Mouse (Mus musculus): ENCODE measurements around the gene Cntn5.

Cntn5 gene

GRCm38 (mm10) chr9:9937444-9938436 lies 966.8 kb downstream of the Cntn5 start:
- DNase-seq (ENCODE audit: low spot score in 2 of 2) = no peak

- no peak for DNase-seq (ENCODE audit: low spot score in 2 of 2)
These were observed 984.0 kb downstream of the Cntn5 start for GRCm38 (mm10) chr9:9920580-9920979.

GRCm38 (mm10) chr9:9899070-9899469 lies 1005.5 kb downstream of the Cntn5 start:
- DNase-seq (ENCODE audit: low spot score in 2 of 2) = peak; percentile 68 to 70

- no peak for DNase-seq (ENCODE audit: low spot score in 2 of 2)
These were observed 1018.4 kb downstream of the Cntn5 start for GRCm38 (mm10) chr9:9886210-9886609.

GRCm38 (mm10) chr9:9882779-9883383 lies 1021.7 kb downstream of the Cntn5 start:
- DNase-seq (ENCODE audit: low spot score in 2 of 2) = no peak

GRCm38 (mm10) chr9:9872112-9873035 lies 1032.2 kb downstream of the Cntn5 start:
- DNase-seq (ENCODE audit: low spot score in 2 of 2) = peak; percentile 7 to 10

- DNase-seq (ENCODE audit: low spot score in 2 of 2) = no peak
These were observed 1043.9 kb downstream of the Cntn5 start for GRCm38 (mm10) chr9:9860631-9861030.

GRCm38 (mm10) chr9:9859323-9859722 lies 1045.3 kb downstream of the Cntn5 start:
- no peak for DNase-seq (ENCODE audit: low spot score in 2 of 2)

GRCm38 (mm10) chr9:9854791-9855190 lies 1049.8 kb downstream of the Cntn5 start:
- no peak for DNase-seq (ENCODE audit: low spot score in 2 of 2)

- no peak for DNase-seq (ENCODE audit: low spot score in 2 of 2)
These were observed 1074.3 kb downstream of the Cntn5 start for GRCm38 (mm10) chr9:9830231-9830630.

- DNase-seq (ENCODE audit: low spot score in 2 of 2) = no peak
These were observed 1084.6 kb downstream of the Cntn5 start for GRCm38 (mm10) chr9:9819963-9820362.

GRCm38 (mm10) chr9:9817477-9817876 lies 1087.1 kb downstream of the Cntn5 start:
- no peak for DNase-seq (ENCODE audit: low spot score in 2 of 2)

GRCm38 (mm10) chr9:9799546-9799945 lies 1105.0 kb downstream of the Cntn5 start:
- DNase-seq (ENCODE audit: low spot score in 2 of 2) = no peak

- no peak for DNase-seq (ENCODE audit: low spot score in 2 of 2)
These were observed 1120.9 kb downstream of the Cntn5 start for GRCm38 (mm10) chr9:9783680-9784079.

- no peak for DNase-seq (ENCODE audit: low spot score in 2 of 2)
These were observed 1123.3 kb downstream of the Cntn5 start for GRCm38 (mm10) chr9:9781157-9781884.

GRCm38 (mm10) chr9:9779646-9780045 lies 1124.9 kb downstream of the Cntn5 start:
- DNase-seq (ENCODE audit: low spot score in 2 of 2) = no peak

- no peak for DNase-seq (ENCODE audit: low spot score in 2 of 2)
These were observed 1133.8 kb downstream of the Cntn5 start for GRCm38 (mm10) chr9:9770777-9771176.

GRCm38 (mm10) chr9:9769659-9770058 lies 1134.9 kb downstream of the Cntn5 start:
- DNase-seq (ENCODE audit: low spot score in 2 of 2) = no peak

GRCm38 (mm10) chr9:9718145-9718544 lies 1186.4 kb downstream of the Cntn5 start:
- no peak for DNase-seq (ENCODE audit: low spot score in 2 of 2)

GRCm38 (mm10) chr9:9708671-9709070 lies 1195.9 kb downstream of the Cntn5 start:
- no peak for DNase-seq (ENCODE audit: low spot score in 2 of 2)

GRCm38 (mm10) chr9:9707766-9708165 lies 1196.8 kb downstream of the Cntn5 start:
- no peak for DNase-seq (ENCODE audit: low spot score in 2 of 2)
